Mouse (Mus musculus) spleen, postnatal 10 days (tissue): Measurements from ENCODE around the gene Slc35a1.
"Not testable (repeated sequence)": the region's sequence is repeated elsewhere in the genome, so short reads cannot be mapped to it uniquely, and the experiment has no call there.

Experiments
- DNase-seq, 2 experiments: peaks; one replicate each; pipeline ENCODE4 v3.0.0; 2021 to 2022; ENCODE audit warnings: low spot score in 2 of 2

Gene Slc35a1

GRCm38 (mm10) chr4:34686874-34687567, at the start of gene Slc35a1:
Slc35a1 (minus strand) TSS chr4:34687438.
- peak; percentile 87 to 92 for DNase-seq

DNA sequence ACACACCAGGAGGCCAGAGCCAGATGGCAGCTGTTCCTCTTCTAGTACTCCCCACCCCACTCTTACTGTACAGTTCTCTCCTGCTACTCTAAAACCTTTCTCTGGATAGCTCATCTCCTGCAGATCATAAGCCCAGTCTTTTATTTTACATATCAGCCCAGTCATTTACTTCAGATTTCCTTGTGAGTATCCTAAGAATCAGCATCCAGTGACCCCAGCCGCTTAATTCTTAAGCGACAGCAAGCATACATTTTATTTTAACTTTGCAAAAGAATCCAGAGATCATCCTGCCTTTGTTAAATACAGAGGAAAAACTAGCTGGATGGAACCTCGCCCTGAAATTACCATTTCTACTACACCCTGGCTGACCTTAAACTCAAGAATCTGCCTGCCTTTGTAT, 47.2 kb upstream of the Slc35a1 start:
- DNase-seq, result no peak

DNA sequence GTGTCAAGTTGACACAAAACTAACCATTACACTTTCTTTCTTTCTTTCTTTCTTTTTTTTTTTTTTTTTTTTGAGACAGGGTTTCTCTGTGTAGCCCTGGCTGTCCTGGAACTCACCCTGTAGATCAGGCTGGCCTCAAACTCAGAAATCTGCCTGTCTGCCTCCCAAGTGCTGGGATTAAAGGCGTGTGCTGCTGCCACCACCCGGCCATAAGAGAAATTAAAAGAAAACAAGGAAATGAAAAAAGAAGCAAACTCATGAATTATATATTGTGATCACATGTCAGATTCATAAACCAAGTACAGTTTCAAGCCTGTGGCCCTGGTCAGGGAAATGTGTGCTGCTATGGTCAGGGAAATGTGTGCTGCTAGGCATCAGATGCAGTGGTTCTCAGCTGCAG, 46.2 kb upstream of the Slc35a1 start:
- not testable (repeated sequence) for DNase-seq

DNA sequence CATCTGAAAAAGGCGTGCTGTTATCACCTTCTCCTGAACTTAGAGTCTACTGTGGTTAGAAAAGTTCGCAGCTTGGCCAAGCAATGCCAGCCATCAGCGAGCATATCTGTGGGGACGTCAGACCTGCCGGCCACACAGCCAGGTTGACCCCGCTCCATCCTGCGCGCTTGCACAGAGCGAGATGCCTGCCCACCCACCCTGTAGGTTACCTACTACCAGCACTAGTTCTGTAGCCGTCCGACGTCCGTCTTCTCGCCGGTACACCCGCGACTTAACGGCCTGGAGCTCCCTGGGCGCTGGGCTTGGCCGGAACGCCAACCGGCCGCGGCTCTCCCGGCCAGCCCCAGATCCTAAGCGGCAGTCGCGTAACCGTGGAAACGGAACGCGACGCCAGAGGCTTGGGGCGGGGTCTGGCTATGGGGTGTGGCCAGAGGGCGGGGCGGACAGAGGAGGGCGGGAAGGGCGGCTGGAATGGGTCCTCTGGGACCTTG, 42.7 kb upstream of the Slc35a1 start, which contains the start of gene Cfap206:
Gene Cfap206, minus strand, starts transcription at position 356 of the 491 bp plus-strand sequence.
- DNase-seq, result peak; percentile 9 to 64

GRCm38 (mm10) chr4:34725710-34726109, 38.5 kb upstream of the Slc35a1 start:
- DNase-seq, result not testable (repeated sequence)

GRCm38 (mm10) chr4:34724306-34724705, 37.1 kb upstream of the Slc35a1 start:
- no peak for DNase-seq

DNA sequence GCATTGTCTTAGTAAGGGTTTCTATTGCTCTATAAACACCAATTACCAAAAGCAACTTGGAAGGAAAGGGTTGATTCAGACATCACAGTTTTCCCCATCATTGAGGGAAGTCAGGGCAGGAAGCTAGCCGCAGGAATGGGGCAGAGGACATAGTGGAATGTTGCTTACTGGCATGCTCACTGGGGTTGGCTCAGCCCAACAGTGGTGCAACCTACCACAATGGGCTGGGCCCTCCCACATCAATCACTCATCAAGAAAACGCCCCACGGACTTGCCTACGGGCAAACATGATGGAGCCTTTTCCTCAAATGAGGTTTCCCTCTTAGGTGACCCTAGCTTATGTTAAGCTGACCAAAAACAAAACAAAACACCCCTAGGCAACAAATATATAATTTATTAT, 35.9 kb upstream of the Slc35a1 start:
- no peak for DNase-seq

- DNase-seq, result no peak
Measured at GRCm38 (mm10) chr4:34720127-34720895, 33.1 kb upstream of the Slc35a1 start.

GRCm38 (mm10) chr4:34719421-34719820, 32.2 kb upstream of the Slc35a1 start:
- DNase-seq, result no peak

- DNase-seq, result no peak
Measured at GRCm38 (mm10) chr4:34715062-34715461, 27.8 kb upstream of the Slc35a1 start.

GRCm38 (mm10) chr4:34708127-34708526, 20.9 kb upstream of the Slc35a1 start:
- DNase-seq, result no peak

GRCm38 (mm10) chr4:34707248-34707647, 20.0 kb upstream of the Slc35a1 start:
- no peak for DNase-seq

GRCm38 (mm10) chr4:34703029-34703428, 15.8 kb upstream of the Slc35a1 start:
- DNase-seq, result no peak

DNA sequence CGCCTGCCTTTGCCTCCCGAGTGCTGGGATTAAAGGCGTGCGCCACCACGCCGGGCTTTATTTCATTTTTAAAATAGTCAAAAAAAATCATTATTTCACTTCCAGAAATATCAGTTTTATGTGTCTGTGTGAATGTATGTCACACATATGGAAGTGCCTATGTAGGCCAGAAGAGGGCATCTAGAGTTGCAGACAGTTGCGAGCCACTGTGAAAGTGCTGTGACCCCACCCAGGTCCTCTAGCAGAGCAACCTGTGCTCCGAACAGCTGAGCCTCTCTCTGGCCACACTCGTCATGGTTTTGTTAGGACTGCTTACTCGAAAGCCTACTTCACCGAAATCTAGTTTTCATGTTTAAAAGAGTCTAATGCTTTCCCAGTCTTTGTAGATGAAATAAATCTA, 15.0 kb upstream of the Slc35a1 start:
- no peak for DNase-seq

DNA sequence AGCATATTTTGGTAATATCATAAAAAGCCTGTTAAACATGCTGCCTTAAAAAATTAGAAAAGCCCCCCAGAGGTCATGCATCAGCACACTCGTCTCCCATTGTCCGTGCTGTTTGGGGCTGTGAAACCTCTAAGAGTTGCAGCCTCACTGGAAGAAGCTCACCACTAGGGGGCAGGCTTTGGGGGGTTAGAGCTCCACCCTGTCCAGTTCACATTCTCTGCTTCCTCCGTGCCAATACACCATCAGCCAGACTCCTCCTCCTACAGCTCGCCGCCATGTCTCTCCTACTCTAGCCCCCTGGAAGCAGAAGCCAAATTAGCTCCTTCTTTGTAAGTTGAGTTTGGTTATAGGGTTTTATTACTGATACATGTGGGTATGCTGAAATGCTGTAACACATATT, 14.3 kb upstream of the Slc35a1 start:
- peak; percentile 22 to 76 for DNase-seq

GRCm38 (mm10) chr4:34688021-34688420, 783 bp upstream of the Slc35a1 start:
- DNase-seq, result no peak

DNA sequence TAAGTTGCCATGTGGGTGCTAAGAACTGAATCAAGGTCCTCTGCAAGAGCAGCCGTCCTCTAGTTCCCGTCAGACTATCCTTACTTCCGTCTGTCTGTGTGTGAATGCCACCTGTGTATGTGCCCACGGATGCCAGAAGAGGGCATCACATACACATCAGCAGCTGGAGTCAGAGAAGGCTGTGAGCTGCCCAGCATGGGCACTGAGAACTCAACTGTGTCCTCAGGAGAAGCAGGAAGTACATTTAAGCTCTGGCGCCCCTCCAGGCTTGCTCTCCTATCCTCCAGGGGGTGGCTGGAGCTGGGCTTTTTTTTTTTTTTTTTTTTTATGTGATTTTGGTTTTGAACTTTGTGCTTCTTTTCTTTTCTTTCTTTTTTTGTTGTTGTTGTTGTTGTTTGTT, 6.7 kb downstream of the Slc35a1 start:
- DNase-seq, result no peak

DNA sequence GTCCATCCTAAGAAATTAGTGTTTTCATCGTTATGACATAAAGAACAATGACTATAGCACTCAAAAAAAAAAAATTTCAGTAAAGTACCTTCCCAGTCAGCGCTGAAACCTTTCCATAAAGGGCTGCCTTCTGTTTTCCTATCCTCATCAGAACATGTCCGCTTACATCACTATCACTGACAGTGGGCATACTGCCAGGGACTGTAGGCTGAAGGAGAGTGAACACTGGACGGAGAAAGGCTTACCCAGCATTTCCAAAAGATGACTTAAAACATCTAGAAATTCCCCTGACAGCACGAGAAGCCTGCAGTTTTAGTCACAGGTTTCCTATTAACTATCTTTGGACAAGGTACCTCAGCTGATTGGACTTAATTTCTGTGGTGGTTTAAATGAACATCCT, 13.5 kb downstream of the Slc35a1 start:
- DNase-seq, result no peak

DNA sequence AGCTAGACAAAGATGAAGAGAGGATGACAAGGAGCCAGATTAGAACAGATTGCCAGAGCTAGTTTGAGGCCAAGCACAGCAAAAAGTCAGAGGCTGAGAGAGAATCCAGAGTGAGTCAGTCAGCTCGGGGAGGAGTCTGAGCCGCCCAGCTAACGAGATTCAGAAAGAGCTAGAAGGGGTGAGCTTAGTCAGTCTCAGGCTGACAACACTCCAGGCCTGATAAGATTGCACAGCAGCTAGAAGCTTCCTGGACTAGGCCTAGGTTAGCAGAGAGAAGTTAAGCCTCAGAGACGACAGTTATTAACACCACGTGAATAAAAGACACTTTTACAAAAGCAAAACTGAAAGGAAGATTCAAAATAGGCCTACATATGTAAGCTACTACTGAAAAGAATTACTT, 19.3 kb downstream of the Slc35a1 start:
- DNase-seq, result no peak

DNA sequence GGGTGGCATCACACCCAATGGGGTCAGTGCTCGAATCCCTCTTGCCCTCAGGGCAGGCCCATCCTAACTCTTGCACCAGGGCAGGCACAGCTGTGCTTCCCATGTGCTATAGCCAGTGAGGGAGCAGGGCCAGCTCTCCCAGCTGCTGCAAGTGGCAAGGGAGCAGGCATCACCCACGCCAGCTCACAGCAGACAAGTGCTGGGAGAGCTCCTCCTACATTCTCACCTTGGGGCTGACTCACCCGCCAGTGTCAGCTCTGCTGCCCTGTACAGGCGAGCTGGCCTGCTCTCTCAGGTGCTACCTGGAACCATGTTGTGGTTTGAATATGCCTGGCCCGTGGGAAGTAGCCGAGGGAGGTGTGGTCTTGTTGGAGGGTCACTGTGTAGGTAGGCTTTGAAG, 25.3 kb downstream of the Slc35a1 start:
- DNase-seq, result no peak

- DNase-seq, result no peak
Measured at GRCm38 (mm10) chr4:34661514-34661913, 25.7 kb downstream of the Slc35a1 start.

GRCm38 (mm10) chr4:34659012-34659411, 28.2 kb downstream of the Slc35a1 start:
- no peak for DNase-seq

- DNase-seq, result no peak
Measured at GRCm38 (mm10) chr4:34656101-34656500, 31.1 kb downstream of the Slc35a1 start.
